Mouse (Mus musculus): Measurements from ENCODE around the gene Slc22a7. TPM values are rescaled to one million over a fixed set of nuclear protein-coding genes. Genes with fewer than 3 reads are reported as not detected.

Gene Slc22a7
- polyA plus RNA-seq (2012; rRNA removed) = 0.07 and 0.09 TPM in 2 replicates

- TF ChIP-seq POLR2A (IDR thresholded peaks at IDR 0.05; ENCODE audit: borderline replicate concordance, extremely low read depth, insufficient read depth, insufficient read length, poor library complexity, severe bottlenecking) (no peak), CTCF (IDR thresholded peaks at IDR 0.05; ENCODE audit: borderline replicate concordance, extremely low read depth, insufficient read depth, insufficient read length) (no peak)
- DNase-seq (ENCODE audit: low read depth) = no peak
These were observed at the start of gene Slc22a7 for GRCm38 (mm10) chr17:46438298-46438873. Slc22a7 (minus strand) TSS chr17:46438457.

DNA sequence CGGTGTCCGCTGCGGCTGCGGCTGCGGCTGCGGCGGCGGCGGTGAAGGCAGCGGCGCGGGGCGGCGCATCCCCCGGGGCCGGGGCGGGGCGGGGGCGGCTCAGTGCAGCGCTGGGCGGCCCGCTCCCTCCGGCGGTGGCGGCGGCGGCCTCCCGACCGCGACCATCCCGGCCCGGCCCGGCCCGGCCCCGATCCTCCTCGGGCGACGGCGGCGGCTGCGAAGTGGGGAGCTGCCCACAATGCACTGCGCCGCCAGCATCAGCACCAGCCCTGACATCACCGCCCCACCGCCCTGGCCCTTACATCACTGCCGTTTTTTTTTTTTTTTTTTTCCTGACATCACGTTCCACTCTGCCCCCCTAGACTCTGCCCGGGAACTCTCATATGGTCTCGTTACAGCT lies 49.2 kb upstream of the Slc22a7 start, which contains the start of gene Ttbk1:
Gene Ttbk1, minus strand, starts transcription at position 245 of the 400 bp plus-strand sequence.
- peak; percentile 89 for DNase-seq (ENCODE audit: low read depth)
- TF ChIP-seq POLR2A (IDR thresholded peaks at IDR 0.05; ENCODE audit: borderline replicate concordance, extremely low read depth, insufficient read depth, insufficient read length, poor library complexity, severe bottlenecking) = peak; percentile 54; the same call in 1 of the 2 replicates
- no peak for TF ChIP-seq CTCF (IDR thresholded peaks at IDR 0.05; ENCODE audit: borderline replicate concordance, extremely low read depth, insufficient read depth, insufficient read length)

- peak; percentile 23 for DNase-seq (ENCODE audit: low read depth)
- TF ChIP-seq POLR2A (IDR thresholded peaks at IDR 0.05; ENCODE audit: borderline replicate concordance, extremely low read depth, insufficient read depth, insufficient read length, poor library complexity, severe bottlenecking) (no peak), CTCF (IDR thresholded peaks at IDR 0.05; ENCODE audit: borderline replicate concordance, extremely low read depth, insufficient read depth, insufficient read length) (no peak)
These were observed 48.7 kb upstream of the Slc22a7 start for GRCm38 (mm10) chr17:46486995-46487394.

DNA sequence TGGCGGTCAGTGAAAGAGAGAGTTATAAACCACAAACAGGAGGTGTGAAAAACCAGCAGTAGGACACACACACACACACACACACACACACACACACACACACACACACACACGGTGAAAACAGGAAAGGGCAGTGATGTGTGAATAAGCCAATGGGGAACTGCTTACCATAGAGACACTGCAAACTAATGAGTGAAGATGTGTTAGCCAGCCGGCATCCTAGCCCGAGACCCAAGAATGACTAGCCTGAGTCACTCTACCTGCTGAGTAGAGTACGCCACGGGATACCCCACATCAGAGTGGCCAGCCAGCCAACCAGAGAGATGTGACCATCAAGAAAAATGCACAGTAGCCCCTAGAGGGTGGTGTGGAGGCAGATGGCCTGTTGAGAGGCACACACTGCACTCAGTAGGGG lies 46.2 kb upstream of the Slc22a7 start:
- TF ChIP-seq CTCF (IDR thresholded peaks at IDR 0.05; ENCODE audit: borderline replicate concordance, extremely low read depth, insufficient read depth, insufficient read length) = no peak
- no peak for TF ChIP-seq POLR2A (IDR thresholded peaks at IDR 0.05; ENCODE audit: borderline replicate concordance, extremely low read depth, insufficient read depth, insufficient read length, poor library complexity, severe bottlenecking)
- DNase-seq (ENCODE audit: low read depth) = no peak

DNA sequence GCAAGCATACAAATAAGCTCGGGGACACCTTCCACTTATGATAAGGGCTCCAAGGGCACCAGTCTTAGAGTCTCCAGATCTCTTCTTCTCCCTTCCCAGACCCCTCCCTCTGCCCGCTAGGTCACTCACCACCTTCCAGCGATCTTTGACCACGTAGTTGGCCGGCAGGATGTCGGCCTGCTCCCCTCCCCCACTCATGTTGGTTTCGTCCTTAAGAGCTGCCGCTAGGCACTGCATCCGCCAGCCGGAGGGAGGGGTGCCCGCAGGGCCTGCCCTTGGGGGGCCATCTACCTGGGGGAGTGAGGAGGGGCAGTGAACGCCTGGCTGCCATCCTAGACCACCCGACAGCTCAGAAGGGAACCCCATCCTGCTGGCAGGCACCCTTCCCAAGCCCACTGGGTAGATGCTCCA lies 45.8 kb upstream of the Slc22a7 start:
- peak; percentile 28 for DNase-seq (ENCODE audit: low read depth)
- TF ChIP-seq POLR2A (IDR thresholded peaks at IDR 0.05; ENCODE audit: borderline replicate concordance, extremely low read depth, insufficient read depth, insufficient read length, poor library complexity, severe bottlenecking) (no peak), CTCF (IDR thresholded peaks at IDR 0.05; ENCODE audit: borderline replicate concordance, extremely low read depth, insufficient read depth, insufficient read length) (no peak)

- TF ChIP-seq CTCF (IDR thresholded peaks at IDR 0.05; ENCODE audit: borderline replicate concordance, extremely low read depth, insufficient read depth, insufficient read length) (no peak), POLR2A (IDR thresholded peaks at IDR 0.05; ENCODE audit: borderline replicate concordance, extremely low read depth, insufficient read depth, insufficient read length, poor library complexity, severe bottlenecking) (no peak)
- peak; percentile 85 for DNase-seq (ENCODE audit: low read depth)
These were observed 45.3 kb upstream of the Slc22a7 start for GRCm38 (mm10) chr17:46483561-46484001.

DNA sequence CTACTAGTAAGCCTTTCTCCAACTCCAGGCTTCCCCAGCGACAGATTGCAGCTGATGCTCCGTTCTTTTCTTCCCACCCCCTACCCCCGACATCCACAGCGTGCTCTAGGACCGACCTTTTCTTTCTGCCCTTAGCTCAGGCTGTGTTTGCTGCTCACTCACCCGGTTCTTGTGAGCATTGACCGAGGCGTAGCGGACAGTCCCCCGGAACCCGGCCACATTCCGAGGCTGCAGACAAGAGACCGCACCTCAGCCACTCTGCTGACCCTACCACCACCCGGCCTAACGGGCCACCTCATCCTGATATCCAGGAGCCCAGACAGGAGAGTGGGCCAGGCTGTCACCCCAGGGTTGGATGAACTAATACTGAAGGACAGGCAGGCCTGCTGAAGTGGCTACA lies 39.0 kb upstream of the Slc22a7 start:
- TF ChIP-seq CTCF (IDR thresholded peaks at IDR 0.05; ENCODE audit: borderline replicate concordance, extremely low read depth, insufficient read depth, insufficient read length) (no peak), POLR2A (IDR thresholded peaks at IDR 0.05; ENCODE audit: borderline replicate concordance, extremely low read depth, insufficient read depth, insufficient read length, poor library complexity, severe bottlenecking) (no peak)
- no peak for DNase-seq (ENCODE audit: low read depth)

DNA sequence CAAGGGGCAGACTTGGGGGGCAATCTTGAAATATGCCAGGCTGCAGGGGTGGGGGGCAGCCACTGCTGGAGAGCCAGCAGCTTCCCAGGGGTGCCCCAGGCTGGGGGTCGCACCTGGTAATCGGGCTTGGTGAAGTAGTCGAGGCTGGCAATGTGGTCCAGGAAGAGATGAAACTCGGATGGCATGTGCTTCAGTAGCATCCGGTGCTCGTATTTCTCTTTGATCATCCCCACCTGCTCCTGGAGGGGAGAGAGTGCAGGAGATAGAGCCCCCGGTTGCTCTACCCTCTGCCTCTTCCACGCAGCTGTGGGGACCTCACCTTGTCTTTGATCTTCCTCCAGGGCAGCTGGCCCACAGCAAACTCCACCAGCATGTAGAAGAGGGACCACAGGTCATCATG lies 38.3 kb upstream of the Slc22a7 start:
- TF ChIP-seq POLR2A (IDR thresholded peaks at IDR 0.05; ENCODE audit: borderline replicate concordance, extremely low read depth, insufficient read depth, insufficient read length, poor library complexity, severe bottlenecking) = no peak
- TF ChIP-seq CTCF (IDR thresholded peaks at IDR 0.05; ENCODE audit: borderline replicate concordance, extremely low read depth, insufficient read depth, insufficient read length) = no peak
- DNase-seq (ENCODE audit: low read depth) = no peak

DNA sequence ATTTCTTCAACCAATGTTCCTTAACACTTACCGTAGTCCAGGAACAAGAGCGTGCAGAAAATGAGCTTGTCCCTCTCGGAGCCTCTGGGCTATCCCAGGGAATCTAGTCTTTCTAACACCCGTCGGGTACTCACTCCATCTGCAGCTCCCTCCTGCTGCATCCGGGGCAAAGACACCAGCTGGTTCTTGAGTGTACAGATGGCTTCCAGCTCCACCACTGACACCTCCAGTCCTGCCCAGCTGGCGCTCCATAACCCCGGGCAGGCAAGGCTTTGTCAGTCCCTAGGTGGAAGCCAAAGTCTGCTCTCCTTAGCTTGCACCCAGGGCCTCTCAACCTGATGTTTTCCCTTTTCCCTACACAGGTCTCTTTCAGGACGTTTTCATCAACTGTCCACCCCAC lies 29.6 kb upstream of the Slc22a7 start:
- TF ChIP-seq CTCF (IDR thresholded peaks at IDR 0.05; ENCODE audit: borderline replicate concordance, extremely low read depth, insufficient read depth, insufficient read length) (no peak), POLR2A (IDR thresholded peaks at IDR 0.05; ENCODE audit: borderline replicate concordance, extremely low read depth, insufficient read depth, insufficient read length, poor library complexity, severe bottlenecking) (no peak)
- DNase-seq (ENCODE audit: low read depth) = peak; percentile 75

DNA sequence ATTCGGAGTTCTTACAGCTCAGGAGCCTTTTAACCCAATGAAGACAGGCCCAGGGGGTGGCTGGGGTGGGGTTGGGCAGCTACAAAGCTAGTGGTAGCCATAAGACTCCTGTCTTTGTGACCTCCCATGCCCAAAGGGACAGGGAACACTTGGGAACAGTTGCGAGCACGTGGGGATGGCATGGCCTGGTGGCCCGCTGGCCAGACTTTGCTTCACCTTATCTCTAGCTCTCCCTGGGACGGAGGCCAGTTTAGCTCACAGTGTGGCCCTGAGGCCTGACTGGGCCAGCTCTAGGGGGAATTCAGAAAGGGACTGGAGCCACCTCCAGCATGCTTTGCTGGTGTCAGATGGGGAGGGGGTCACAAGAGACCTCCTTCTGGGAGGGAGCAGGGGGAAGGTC lies 24.0 kb upstream of the Slc22a7 start:
- TF ChIP-seq POLR2A (IDR thresholded peaks at IDR 0.05; ENCODE audit: borderline replicate concordance, extremely low read depth, insufficient read depth, insufficient read length, poor library complexity, severe bottlenecking) = no peak
- no peak for TF ChIP-seq CTCF (IDR thresholded peaks at IDR 0.05; ENCODE audit: borderline replicate concordance, extremely low read depth, insufficient read depth, insufficient read length)
- no peak for DNase-seq (ENCODE audit: low read depth)

GRCm38 (mm10) chr17:46461347-46461746 lies 23.1 kb upstream of the Slc22a7 start:
- DNase-seq (ENCODE audit: low read depth) = no peak
- TF ChIP-seq CTCF (IDR thresholded peaks at IDR 0.05; ENCODE audit: borderline replicate concordance, extremely low read depth, insufficient read depth, insufficient read length) (no peak), POLR2A (IDR thresholded peaks at IDR 0.05; ENCODE audit: borderline replicate concordance, extremely low read depth, insufficient read depth, insufficient read length, poor library complexity, severe bottlenecking) (no peak)

DNA sequence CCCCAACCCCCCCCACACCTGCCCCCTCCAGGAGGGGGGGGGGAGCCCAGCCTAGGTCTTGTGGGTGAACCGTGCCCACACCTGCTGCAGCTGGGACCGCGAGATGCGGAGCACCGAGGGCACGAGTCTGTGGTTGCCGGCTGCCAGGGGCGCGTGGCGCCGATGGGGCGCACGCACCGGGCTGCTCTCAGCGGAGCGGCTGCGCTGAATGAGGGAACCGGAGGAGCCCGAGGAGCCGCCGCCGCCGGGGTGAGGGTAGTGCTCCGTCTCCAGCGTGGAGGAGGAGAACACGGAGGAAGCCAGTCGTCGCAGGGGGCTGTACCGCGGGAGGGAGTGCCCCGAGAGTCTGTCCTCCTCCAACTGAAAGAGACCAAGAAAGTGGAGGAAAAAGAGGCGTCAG lies 22.4 kb upstream of the Slc22a7 start:
- DNase-seq (ENCODE audit: low read depth) = no peak
- TF ChIP-seq POLR2A (IDR thresholded peaks at IDR 0.05; ENCODE audit: borderline replicate concordance, extremely low read depth, insufficient read depth, insufficient read length, poor library complexity, severe bottlenecking) (no peak), CTCF (IDR thresholded peaks at IDR 0.05; ENCODE audit: borderline replicate concordance, extremely low read depth, insufficient read depth, insufficient read length) (no peak)
